Mouse (Mus musculus) lung, embryonic 14.5 days (tissue): ENCODE results near the gene Dkkl1. TPM values are rescaled to one million over a fixed set of nuclear protein-coding genes. Genes with fewer than 3 reads are reported as not detected.
"Not testable (repeated sequence)": the region's sequence is repeated elsewhere in the genome, so short reads cannot be mapped to it uniquely, and the experiment has no call there.

ENCODE experiments used
- ATAC-seq: fragments of 200-750 bp; cut with Nextera tagmentation; 2 replicates; pipeline ENCODE4 v1.8.0; 2017; ENCODE audit warnings: mild to moderate bottlenecking, moderate TSS enrichment, moderate library complexity; ENCODE audit not compliant: insufficient read depth
- DNase-seq: peaks from one replicate; pipeline ENCODE4 v3.0.0-alpha.2; 2015
- H3K27ac ChIP-seq: fragments of 300-500 bp; sonication (generic); 2 replicates; pipeline ENCODE4 v1.5.1; 2014; ENCODE audit warnings: low read depth, mild to moderate bottlenecking, moderate library complexity
- H3K27me3 ChIP-seq: fragments of 300-500 bp; sonication (generic); 2 replicates; pipeline ENCODE4 v1.6.1; 2014; ENCODE audit warnings: low read length, control low read depth; ENCODE audit not compliant: insufficient read depth
- H3K36me3 ChIP-seq: fragments of 300-500 bp; sonication (generic); 2 replicates; pipeline ENCODE4 v1.6.1; 2014; ENCODE audit warnings: control low read depth; ENCODE audit not compliant: insufficient read depth
- H3K4me1 ChIP-seq: fragments of 300-500 bp; sonication (generic); 2 replicates; pipeline ENCODE4 v1.6.1; 2014; ENCODE audit warnings: antibody characterized with exemption, control low read depth; ENCODE audit not compliant: insufficient read depth
- H3K4me2 ChIP-seq: fragments of 300-500 bp; sonication (generic); 2 replicates; pipeline ENCODE4 v1.6.1; 2014; ENCODE audit warnings: mild to moderate bottlenecking
- H3K4me3 ChIP-seq: fragments of 300-500 bp; sonication (generic); 2 replicates; pipeline ENCODE4 v1.5.1; 2014; ENCODE audit warnings: low read depth, low read length
- H3K9ac ChIP-seq: fragments of 300-500 bp; sonication (generic); 2 replicates; pipeline ENCODE4 v1.6.1; 2014
- H3K9me3 ChIP-seq: fragments of 300-500 bp; sonication (generic); 2 replicates; pipeline ENCODE4 v1.6.1; 2016; ENCODE audit warnings: low read depth, low read length, control low read depth
- CTCF ChIP-seq: IDR thresholded peaks from 2 replicates; pipeline ENCODE4 v1.5.1; 2016; ENCODE audit warnings: antibody characterized with exemption, low read depth
- WGBS: fragments of 180-500 bp; shearing (Covaris S2); extraction: QIAGEN DNeasy Blood & Tissue Kit; methylation state at CpG from one replicate; pipeline ENCODE4 v1.1.7; 2014; 5-methylcytosine and 5-hydroxymethylcytosine counted together
- polyA plus RNA-seq: library from polyadenylated mRNA; unstranded; fragments of >200 nt; fragmentation: Nextera tagmentation; extraction: Ambion mirVana; gene quantifications from 2 replicates; pipeline ENCODE4 v1.2.1, GENCODE M21; 2014

Dkkl1 gene
- polyA plus RNA-seq, 1 experiment from 2014 or later, result not detected

DNA sequence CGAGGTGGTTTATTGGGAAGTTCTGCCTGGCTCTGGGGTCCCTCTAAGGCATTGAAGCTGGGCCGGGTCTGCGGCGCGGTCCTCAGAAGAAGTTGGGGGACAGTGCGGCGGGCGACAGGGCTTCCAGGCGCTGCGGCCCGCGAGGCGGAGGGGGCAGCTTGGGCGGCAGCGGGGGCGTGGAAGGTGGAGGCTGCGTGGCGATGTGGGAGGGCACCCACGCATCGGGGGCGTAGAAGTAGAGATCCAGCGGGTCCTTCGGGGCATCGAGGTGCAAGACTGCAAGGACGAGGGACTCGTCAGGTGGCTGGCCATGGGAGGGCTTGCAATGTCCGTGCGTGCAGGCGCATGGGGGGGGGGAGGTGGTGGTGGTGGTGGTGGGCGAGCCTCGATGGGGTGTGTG, 35.6 kb downstream of the Dkkl1 start:
- TF ChIP-seq CTCF, result no peak
- no peak for DNase-seq
- Histone ChIP-seq H3K9me3 (no peaks in the 10 kb centered on the region), H3K4me1 (no peaks in the 10 kb centered on the region), H3K4me3 (peak overlapping the region; percentile 17; the same call in 1 of the 2 replicates), H3K9ac (no peak overlapping the region), H3K36me3 (no peaks in the 10 kb centered on the region), H3K4me2 (peak overlapping the region; percentile 33), H3K27ac (no peak overlapping the region), H3K27me3 (peaks cover 76% of the 10 kb centered on the region)
- ATAC-seq, result no peak
- 3% methylated on average over 31 of the region's 31 CpGs for WGBS

DNA sequence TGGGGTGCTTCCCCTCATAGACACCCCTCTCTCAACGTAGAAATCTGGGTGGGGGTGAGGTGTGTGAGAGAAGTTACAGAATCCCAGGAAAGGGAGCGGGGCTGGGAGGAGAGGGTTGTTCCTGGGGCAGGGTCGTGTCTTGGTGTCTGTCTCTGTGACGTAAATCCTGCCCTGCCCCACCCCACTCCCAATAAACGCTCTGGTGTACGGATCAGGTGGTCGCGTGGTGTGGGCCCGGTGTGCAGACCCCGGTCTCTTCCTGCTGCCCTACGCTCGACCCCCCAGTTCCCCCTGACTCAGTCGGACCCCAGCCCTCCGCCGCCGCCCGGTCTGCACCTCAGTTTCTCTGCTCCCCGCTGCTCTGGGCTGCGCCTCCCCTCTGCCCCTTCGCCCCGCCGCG, 36.0 kb downstream of the Dkkl1 start:
- 1% methylated on average over 23 of the region's 23 CpGs for WGBS
- no peaks in the 10 kb centered on the region for H3K9me3 ChIP-seq
- H3K4me2 ChIP-seq, result peak overlapping the region; percentile 33
- no peaks in the 10 kb centered on the region for H3K4me1 ChIP-seq
- H3K36me3 ChIP-seq, result no peaks in the 10 kb centered on the region
- no peak overlapping the region for H3K9ac ChIP-seq
- peak overlapping the region; percentile 17; the same call in 1 of the 2 replicates for H3K4me3 ChIP-seq
- no peak overlapping the region for H3K27ac ChIP-seq
- H3K27me3 ChIP-seq, result peaks cover 71% of the 10 kb centered on the region
- ATAC-seq, result no peak
- TF ChIP-seq CTCF, result no peak
- DNase-seq, result no peak

DNA sequence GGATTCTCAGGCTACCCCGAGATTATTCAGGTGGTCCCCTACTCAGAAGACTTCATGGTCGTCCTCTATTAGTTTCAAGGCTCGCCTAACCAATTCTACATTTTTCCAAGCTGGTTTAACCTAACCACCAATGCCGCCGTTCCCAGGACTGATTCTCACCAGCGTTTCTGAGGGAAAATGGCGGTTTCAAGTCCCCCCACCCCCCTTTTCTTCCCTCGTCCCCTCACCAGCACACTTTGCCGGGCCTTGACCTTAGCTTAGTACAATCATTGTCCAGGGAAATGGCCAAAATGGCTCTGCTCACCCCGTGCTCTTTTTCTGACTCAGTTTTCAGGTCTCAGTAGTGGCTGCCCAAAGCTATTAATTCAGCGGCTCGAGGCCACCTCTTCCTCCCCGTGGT, 36.5 kb downstream of the Dkkl1 start:
- no peak overlapping the region for H3K9ac ChIP-seq
- H3K36me3 ChIP-seq, result no peaks in the 10 kb centered on the region
- no peak for TF ChIP-seq CTCF
- H3K4me2 ChIP-seq, result no peak overlapping the region
- H3K27me3 ChIP-seq, result peaks cover 66% of the 10 kb centered on the region
- ATAC-seq, result no peak
- no peaks in the 10 kb centered on the region for H3K4me1 ChIP-seq
- H3K9me3 ChIP-seq, result 0 out of 2 replicates have a peak, but pooled peaks cover under 1% of the 10 kb centered on the region
- 5% methylated on average over 13 of the region's 13 CpGs for WGBS
- H3K4me3 ChIP-seq, result no peak overlapping the region
- no peak overlapping the region for H3K27ac ChIP-seq
- DNase-seq, result no peak

DNA sequence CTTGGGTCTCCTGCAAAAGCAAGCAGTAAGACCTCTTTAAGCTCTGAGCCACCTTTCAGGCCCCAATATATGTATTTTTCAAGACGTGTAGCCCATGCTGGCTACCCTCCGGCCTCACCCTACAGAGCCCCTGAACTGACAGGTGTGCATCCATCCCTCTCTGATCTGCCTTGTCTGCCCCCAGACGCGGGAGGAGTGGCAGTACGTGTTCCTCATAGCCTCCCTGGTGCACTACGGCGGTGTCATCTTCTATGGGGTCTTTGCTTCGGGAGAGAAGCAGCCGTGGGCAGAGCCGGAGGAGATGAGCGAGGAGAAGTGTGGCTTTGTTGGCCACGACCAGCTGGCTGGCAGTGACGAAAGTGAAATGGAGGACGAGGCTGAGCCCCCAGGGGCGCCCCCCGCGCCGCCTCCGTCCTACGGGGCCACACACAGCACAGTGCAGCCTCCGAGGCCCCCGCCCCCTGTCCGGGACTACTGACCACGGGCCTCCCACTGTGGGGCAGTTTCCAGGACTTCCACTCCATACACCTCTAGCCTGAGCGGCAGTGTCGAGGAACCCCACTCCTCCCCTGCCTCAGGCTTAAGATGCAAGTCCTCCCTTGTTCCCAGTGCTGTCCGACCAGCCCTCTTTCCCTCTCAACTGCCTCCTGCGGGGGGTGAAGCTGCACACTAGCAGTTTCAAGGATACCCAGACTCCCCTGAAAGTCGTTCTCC, 37.2 kb downstream of the Dkkl1 start:
- H3K9ac ChIP-seq, result no peak overlapping the region
- 4% methylated on average over 29 of the region's 29 CpGs for WGBS
- H3K27me3 ChIP-seq, result peaks cover 65% of the 10 kb centered on the region
- peak overlapping the region; percentile 26; the same call in 1 of the 2 replicates for H3K4me2 ChIP-seq
- no peaks in the 10 kb centered on the region for H3K36me3 ChIP-seq
- no peak for ATAC-seq
- DNase-seq, result no peak
- peaks cover 7% of the 10 kb centered on the region; the same call in 1 of the 2 replicates for H3K9me3 ChIP-seq
- no peak for TF ChIP-seq CTCF
- peak overlapping the region; percentile 13; the same call in 1 of the 2 replicates for H3K4me3 ChIP-seq
- H3K4me1 ChIP-seq, result no peaks in the 10 kb centered on the region
- H3K27ac ChIP-seq, result no peak overlapping the region

DNA sequence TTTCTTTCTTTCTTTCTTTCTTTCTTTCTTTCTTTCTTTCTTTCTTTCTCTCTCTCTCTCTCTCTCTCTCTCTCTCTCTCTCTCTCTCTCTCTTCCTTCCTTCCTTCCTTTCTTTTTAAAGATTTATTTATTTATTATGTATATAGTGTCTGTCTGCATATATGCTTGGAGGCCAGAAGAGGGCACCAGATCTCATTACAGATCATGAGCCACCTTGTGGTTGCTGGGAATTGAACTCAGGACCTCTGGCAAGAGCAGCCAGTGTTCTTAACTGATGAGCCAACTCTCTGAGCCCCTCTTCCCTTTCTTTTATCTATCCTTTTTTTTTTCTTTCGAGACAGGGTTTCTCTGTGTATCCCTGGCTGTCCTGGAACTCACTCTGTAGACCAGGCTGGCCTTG, 38.2 kb downstream of the Dkkl1 start:
- not testable (repeated sequence) for H3K4me3 ChIP-seq, H3K27ac ChIP-seq, H3K36me3 ChIP-seq, H3K4me2 ChIP-seq, H3K9ac ChIP-seq, ATAC-seq, DNase-seq, H3K4me1 ChIP-seq
- H3K9me3 ChIP-seq, result peaks cover 17% of the 10 kb centered on the region
- WGBS, result 75% methylated on average over 1 of the region's 1 CpGs
- peak; percentile 55 for TF ChIP-seq CTCF
- peaks cover 65% of the 10 kb centered on the region for H3K27me3 ChIP-seq

DNA sequence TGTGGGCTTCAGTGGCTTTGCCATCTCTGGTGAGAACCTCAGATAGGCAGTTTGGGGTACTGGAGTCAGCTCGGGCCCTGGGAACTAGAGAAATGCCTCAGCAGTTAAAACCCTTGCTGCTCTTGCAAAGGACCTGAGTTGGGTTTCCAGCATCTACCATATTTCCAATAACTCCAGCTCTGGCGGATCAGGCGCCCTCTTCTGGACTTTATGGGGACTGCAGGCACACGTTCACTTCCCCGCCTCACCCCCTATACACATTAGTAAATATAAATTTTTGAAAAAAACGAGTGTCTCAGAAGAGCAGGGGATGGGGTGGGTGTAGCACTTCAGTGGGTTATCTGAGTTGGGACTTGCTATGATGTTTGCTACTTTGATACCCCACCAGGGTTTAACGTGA, 39.0 kb downstream of the Dkkl1 start:
- peak; percentile 46 for TF ChIP-seq CTCF
- WGBS, result 54% methylated on average over 7 of the region's 7 CpGs

DNA sequence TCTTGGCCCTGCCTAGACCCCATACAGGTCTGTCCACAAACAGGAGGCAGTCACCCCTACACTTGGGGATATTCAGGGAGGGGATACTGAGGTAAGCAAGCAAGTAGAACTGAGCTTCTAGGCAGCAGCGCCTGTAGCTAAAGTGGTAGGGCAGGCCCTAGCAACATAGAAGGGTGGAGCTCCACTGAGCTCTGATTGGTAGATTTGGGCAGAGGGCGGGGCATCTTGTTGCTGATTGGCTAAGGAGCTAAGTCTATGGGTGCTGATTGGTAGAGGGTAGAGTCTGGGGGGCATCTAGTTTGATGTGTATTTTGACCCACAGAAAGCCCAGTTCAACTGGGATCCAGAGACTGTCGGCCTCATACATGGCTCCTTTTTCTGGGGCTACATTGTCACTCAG, 42.5 kb downstream of the Dkkl1 start:
- no peak for DNase-seq
- H3K27me3 ChIP-seq, result peaks cover 65% of the 10 kb centered on the region
- no peak overlapping the region for H3K4me2 ChIP-seq
- no peak overlapping the region for H3K4me3 ChIP-seq
- H3K27ac ChIP-seq, result no peak overlapping the region
- no peaks in the 10 kb centered on the region for H3K36me3 ChIP-seq
- no peaks in the 10 kb centered on the region for H3K4me1 ChIP-seq
- no peak overlapping the region for H3K9ac ChIP-seq
- no peak for TF ChIP-seq CTCF
- peaks cover 17% of the 10 kb centered on the region for H3K9me3 ChIP-seq
- 85% methylated on average over 3 of the region's 3 CpGs for WGBS
- no peak for ATAC-seq

More for the DNA sequence above, 39.0 kb downstream of the Dkkl1 start:
- no peak overlapping the region for H3K4me3 ChIP-seq
- DNase-seq (no peak), ATAC-seq (no peak)
- H3K36me3 ChIP-seq, result no peaks in the 10 kb centered on the region
- H3K27ac ChIP-seq, result no peak overlapping the region
- no peaks in the 10 kb centered on the region for H3K4me1 ChIP-seq
- peaks cover 65% of the 10 kb centered on the region for H3K27me3 ChIP-seq
- no peak overlapping the region for H3K4me2 ChIP-seq
- H3K9me3 ChIP-seq, result peaks cover 17% of the 10 kb centered on the region
- no peak overlapping the region for H3K9ac ChIP-seq
